Mouse (Mus musculus): ENCODE results near the gene Gck.

DNA sequence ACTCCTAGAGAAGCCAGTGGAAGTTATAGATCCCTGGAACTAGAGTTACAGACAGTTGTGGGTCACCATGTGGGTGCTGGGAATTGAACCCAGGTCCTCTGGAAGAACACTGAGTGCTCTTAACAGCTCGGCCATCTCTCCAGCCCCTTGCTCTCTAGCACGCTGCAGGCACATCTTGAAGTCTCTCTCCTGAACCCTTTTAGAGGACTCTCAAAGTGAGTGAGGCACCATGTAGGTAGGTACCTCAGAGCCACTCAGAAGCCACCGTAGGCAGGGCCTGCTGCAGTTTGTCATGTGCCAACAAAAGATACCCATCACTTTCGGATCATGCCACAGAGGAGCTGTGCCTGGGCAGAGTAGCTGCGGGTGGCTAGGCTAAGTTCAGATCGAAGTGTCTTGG, 45.0 kb downstream of the Gck start:
- no peak for TF ChIP-seq EP300 (IDR thresholded peaks at IDR 0.05)
- TF ChIP-seq CTCF (IDR thresholded peaks at IDR 0.05): no peak
